Mouse (Mus musculus) brain, adult 10 weeks (tissue): ENCODE measurements around the gene Prdm16. TPM values are rescaled to one million over a fixed set of nuclear protein-coding genes. Genes with fewer than 3 reads are reported as not detected.

ENCODE experiments used
- polyA plus RNA-seq: library from polyadenylated mRNA; stranded (reverse); fragments of 350-450 nt; fragmentation: Illumina TruSeq; extraction: RNeasy Lipid Tissue Mini Kit (QIAGEN cat#74804); gene quantifications from one replicate; pipeline ENCODE4 v1.2.3, GENCODE M21; 2015; ENCODE audit warnings: low read depth, low replicate concordance

The Prdm16 gene
- 6.3 TPM for polyA plus RNA-seq

DNA sequence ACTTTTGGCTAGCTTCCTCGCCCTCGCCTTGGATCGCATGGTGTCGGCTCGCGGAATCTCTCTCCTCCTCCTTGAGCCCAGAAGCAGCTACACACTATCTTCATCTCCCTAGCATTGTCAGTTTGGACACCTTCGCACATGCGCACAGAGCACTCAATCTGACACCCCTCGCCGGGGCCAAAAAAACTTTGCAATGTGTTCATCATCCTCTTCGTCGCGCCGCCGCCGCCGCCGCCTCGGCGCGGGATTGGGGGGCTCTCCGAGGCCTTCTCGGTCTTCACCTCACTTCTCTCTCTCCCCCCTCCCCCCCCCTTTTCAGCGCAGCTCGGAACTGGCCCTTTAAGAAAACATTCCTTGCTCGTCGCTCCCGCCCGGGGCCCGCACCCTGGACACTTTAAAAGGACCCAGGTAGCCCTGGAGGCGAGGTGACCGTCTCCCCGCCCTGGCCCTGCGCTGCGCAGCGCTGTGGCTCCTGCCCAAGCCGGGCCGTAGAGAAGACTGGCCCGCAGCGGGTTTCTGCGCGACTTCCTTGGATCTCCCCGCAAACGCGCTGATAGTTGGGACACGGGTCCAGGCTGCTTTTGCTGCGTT is at the start of gene Prdm16:
TSS of gene Prdm16 (minus strand) at position 153 of the 591 bp plus-strand sequence.

DNA sequence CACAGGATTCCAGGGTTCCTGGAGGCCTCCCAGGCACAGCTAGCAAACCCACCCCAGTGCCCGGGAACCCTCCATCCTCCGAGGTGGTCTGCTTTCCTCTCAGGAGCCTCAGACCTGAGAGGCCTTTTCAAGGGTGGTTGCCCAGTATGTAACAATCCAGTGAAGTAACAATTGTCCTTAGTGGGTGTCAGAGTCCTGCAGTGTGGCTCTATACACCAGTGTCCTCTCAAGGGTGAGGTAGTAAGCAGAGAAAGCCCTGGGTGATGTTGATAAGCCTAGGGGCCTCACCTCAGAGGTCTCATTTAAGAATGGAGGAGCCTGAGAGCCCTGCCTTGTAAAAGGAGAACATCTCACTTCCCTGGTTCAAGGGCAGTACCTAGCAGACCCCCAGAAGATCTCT is 31.1 kb upstream of the Prdm16 start, which contains the start of gene Actrt2:
TSS of gene Actrt2 (minus strand) at position 101 of the 400 bp plus-strand sequence.

DNA sequence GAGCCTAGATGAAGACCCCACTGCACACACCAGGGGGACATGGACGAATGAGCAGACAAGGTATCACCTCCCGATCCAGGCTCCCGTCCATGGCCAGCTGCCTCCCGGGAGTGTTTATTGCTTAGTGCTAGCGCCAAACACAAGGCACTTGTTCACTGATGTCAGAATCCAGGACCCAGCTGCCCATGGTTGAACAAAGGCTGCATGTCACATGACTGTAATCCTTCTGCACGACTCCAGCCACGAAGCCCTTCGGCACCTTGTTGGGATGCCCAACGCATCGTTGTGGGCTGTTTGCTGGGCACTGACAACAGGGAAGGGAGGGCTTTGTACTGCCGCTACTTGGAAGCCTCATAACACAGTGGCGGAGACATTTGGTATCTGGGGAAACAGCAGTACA is 300.9 kb downstream of the Prdm16 start, which contains the start of gene B230104I21Rik:
TSS of gene B230104I21Rik (plus strand) at position 367 of the 400 bp plus-strand sequence.

DNA sequence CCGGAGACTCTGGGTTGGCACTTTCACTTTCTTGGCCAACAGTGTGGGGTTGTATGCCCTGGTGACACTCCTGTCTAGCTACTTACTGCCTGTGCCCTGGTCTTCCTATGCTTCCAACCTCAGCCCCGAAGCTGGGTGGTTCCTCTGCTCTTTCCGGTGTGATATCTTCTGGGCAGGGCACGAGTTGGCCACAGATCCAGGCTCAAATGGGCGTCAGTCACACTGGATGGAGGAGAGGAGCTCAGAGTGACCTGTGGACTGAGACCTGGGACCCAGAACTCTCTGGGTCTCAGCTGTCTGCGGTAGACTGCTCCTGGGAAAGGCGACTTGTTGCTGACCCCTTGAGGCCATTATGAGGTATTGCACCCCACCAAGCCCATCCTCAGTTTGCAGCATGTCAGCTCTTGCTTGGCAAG is 335.2 kb downstream of the Prdm16 start, which contains the start of gene Arhgef16:
TSS of gene Arhgef16 (minus strand) at position 211 of the 416 bp plus-strand sequence.

Other genes starting within 250 kb of the Prdm16 start
- gene Actrt2, start 31.0 kb upstream of the Prdm16 start, polyA plus RNA-seq: not detected
- 1.9 TPM for gene Ttc34, start 200.6 kb upstream of the Prdm16 start, polyA plus RNA-seq
- gene Mmel1, start 232.7 kb upstream of the Prdm16 start, polyA plus RNA-seq: 1.0 TPM